Mouse (Mus musculus): Measurements from ENCODE around the gene S100a3. TPM values are rescaled to one million over a fixed set of nuclear protein-coding genes. Genes with fewer than 3 reads are reported as not detected.

Gene S100a3
- total and polyA plus RNA-seq, 3 experiments, result not detected

- H3K27me3 ChIP-seq (replicated peaks), result no peaks in the 10 kb centered on the region
- no peak for DNase-seq (ENCODE audit: extremely low read depth)
- H3K9me3 ChIP-seq (replicated peaks; ENCODE audit: low read length), result peaks cover 7% of the 10 kb centered on the region
- no peak within 1 kb of the TSS for H3K9ac ChIP-seq (ENCODE audit: insufficient read depth, low read depth)
- TF ChIP-seq E2F4 (IDR thresholded peaks at IDR 0.05; ENCODE audit: insufficient replicate concordance, low read depth, low read length), result no peak
- TF ChIP-seq USF2 (conservative IDR thresholded peaks at IDR 0.05; ENCODE audit: low read depth, low read length), result no peak
- no peak for TF ChIP-seq MAX (IDR thresholded peaks at IDR 0.05; ENCODE audit: low read length)
- TF ChIP-seq CTCF (conservative IDR thresholded peaks at IDR 0.05 in 1 of 2, IDR thresholded peaks at IDR 0.05 in 1 of 2; ENCODE audit: low read depth in 2 of 2, low read length in 2 of 2), result no peak
- in situ Hi-C loops (cut with MboI; ENCODE audit: low pct_ligation_motif_present, low pct_unique_long_range_greater_than_20kb, low sequenced_read_pairs), result no loop called here
- H3K27ac ChIP-seq (ENCODE audit: insufficient read depth, low read depth), result no peak within 1 kb of the TSS
- no peak within 1 kb of the TSS for H3K4me2 ChIP-seq (ENCODE audit: insufficient read depth, low read depth, poor library complexity, severe bottlenecking)
- H3K79me2 ChIP-seq (replicated peaks; ENCODE audit: control insufficient read depth, extremely low read depth, insufficient read depth, poor library complexity, severe bottlenecking), result no peaks in the 10 kb centered on the region
- H3K4me3 ChIP-seq (replicated peaks in 1 of 3; ENCODE audit: low read depth in 2 of 3, low read length in 2 of 3, poor library complexity in 1 of 3), result no peak within 1 kb of the TSS
- H3K36me3 ChIP-seq (replicated peaks in 1 of 2; ENCODE audit: control insufficient read depth in 1 of 2, insufficient read depth in 1 of 2, low read length in 1 of 2), result no peaks in the 10 kb centered on the region
- H3K4me1 ChIP-seq (ENCODE audit: control insufficient read depth in 1 of 2, insufficient read depth in 2 of 2), result peaks cover 17 to 36% of the 10 kb centered on the region in 2 experiments
- dilution Hi-C loops (cut with MboI; ENCODE audit: extremely low pct_ligation_motif_present, extremely low pct_unique_long_range_greater_than_20kb, low sequenced_read_pairs), result no loop called here
These were observed 29.6 kb downstream of the S100a3 start, which contains the start of gene S100a2 for GRCm38 (mm10) chr3:90589947-90590346. Gene S100a2 (plus strand): TSS chr3:90590247.

- Histone ChIP-seq H3K27me3 (replicated peaks) (no peaks in the 10 kb centered on the region), H3K36me3 (replicated peaks in 1 of 2; ENCODE audit: control insufficient read depth in 1 of 2, insufficient read depth in 1 of 2, low read length in 1 of 2) (no peaks in the 10 kb centered on the region), H3K9ac (ENCODE audit: insufficient read depth, low read depth) (no peak overlapping the region), H3K4me3 (replicated peaks in 1 of 3; ENCODE audit: low read depth in 2 of 3, low read length in 2 of 3, poor library complexity in 1 of 3) (no peak overlapping the region), H3K27ac (ENCODE audit: insufficient read depth, low read depth) (no peak overlapping the region), H3K4me1 (ENCODE audit: control insufficient read depth in 1 of 2, insufficient read depth in 2 of 2) (peaks cover 2 to 6% of the 10 kb centered on the region in 2 experiments; a peak in 3 of 4 replicates), H3K79me2 (replicated peaks; ENCODE audit: control insufficient read depth, extremely low read depth, insufficient read depth, poor library complexity, severe bottlenecking) (no peaks in the 10 kb centered on the region), H3K9me3 (replicated peaks; ENCODE audit: low read length) (peaks cover 7% of the 10 kb centered on the region), H3K4me2 (ENCODE audit: insufficient read depth, low read depth, poor library complexity, severe bottlenecking) (no peak overlapping the region)
- dilution Hi-C loops (cut with MboI; ENCODE audit: extremely low pct_ligation_motif_present, extremely low pct_unique_long_range_greater_than_20kb, low sequenced_read_pairs) (no loop called here), in situ Hi-C loops (cut with MboI; ENCODE audit: low pct_ligation_motif_present, low pct_unique_long_range_greater_than_20kb, low sequenced_read_pairs) (no loop called here)
- no peak for DNase-seq (ENCODE audit: extremely low read depth)
- TF ChIP-seq RAD21 (IDR thresholded peaks at IDR 0.05; ENCODE audit: low read depth, low read length), result no peak
- TF ChIP-seq ZMIZ1 (IDR thresholded peaks at IDR 0.05; ENCODE audit: low read depth, low read length), result no peak
- no peak for TF ChIP-seq NRF1 (IDR thresholded peaks at IDR 0.05; ENCODE audit: low read depth, low read length)
- no peak for TF ChIP-seq EP300 (IDR thresholded peaks at IDR 0.05; ENCODE audit: low read length)
- TF ChIP-seq PAX5 (IDR thresholded peaks at IDR 0.05; ENCODE audit: low read length), result no peak
- no peak for TF ChIP-seq KAT2A (IDR thresholded peaks at IDR 0.05; ENCODE audit: insufficient replicate concordance, low read length)
- no peak for TF ChIP-seq JUND (conservative IDR thresholded peaks at IDR 0.05; ENCODE audit: low read depth, low read length)
- no peak for TF ChIP-seq CHD2 (IDR thresholded peaks at IDR 0.05; ENCODE audit: low read length)
- no peak for TF ChIP-seq CHD1 (IDR thresholded peaks at IDR 0.05; ENCODE audit: low read depth, low read length)
- TF ChIP-seq ZNF384 (IDR thresholded peaks at IDR 0.05; ENCODE audit: low read depth, low read length), result no peak
These were observed 34.1 kb downstream of the S100a3 start for GRCm38 (mm10) chr3:90594466-90594865.

- no peaks in the 10 kb centered on the region for H3K36me3 ChIP-seq (replicated peaks in 1 of 2; ENCODE audit: control insufficient read depth in 1 of 2, insufficient read depth in 1 of 2, low read length in 1 of 2)
- no peaks in the 10 kb centered on the region for H3K79me2 ChIP-seq (replicated peaks; ENCODE audit: control insufficient read depth, extremely low read depth, insufficient read depth, poor library complexity, severe bottlenecking)
- H3K27me3 ChIP-seq (replicated peaks), result no peaks in the 10 kb centered on the region
- no peak overlapping the region for H3K27ac ChIP-seq (ENCODE audit: insufficient read depth, low read depth)
- dilution Hi-C loops (cut with MboI; ENCODE audit: extremely low pct_ligation_motif_present, extremely low pct_unique_long_range_greater_than_20kb, low sequenced_read_pairs), result no loop called here
- H3K9ac ChIP-seq (ENCODE audit: insufficient read depth, low read depth), result no peak overlapping the region
- no peak overlapping the region for H3K4me2 ChIP-seq (ENCODE audit: insufficient read depth, low read depth, poor library complexity, severe bottlenecking)
- DNase-seq (ENCODE audit: extremely low read depth), result no peak
- in situ Hi-C loops (cut with MboI; ENCODE audit: low pct_ligation_motif_present, low pct_unique_long_range_greater_than_20kb, low sequenced_read_pairs), result no loop called here
- TF ChIP-seq E2F4 (IDR thresholded peaks at IDR 0.05; ENCODE audit: insufficient replicate concordance, low read depth, low read length) (no peak), RCOR1 (conservative IDR thresholded peaks at IDR 0.05; ENCODE audit: low read depth, low read length) (no peak), NELFE (IDR thresholded peaks at IDR 0.05; ENCODE audit: low read depth, low read length) (no peak), POLR2AphosphoS2 (IDR thresholded peaks at IDR 0.05; ENCODE audit: low read depth, low read length) (no peak), MAZ (IDR thresholded peaks at IDR 0.05; ENCODE audit: low read depth, low read length) (no peak), TBP (conservative IDR thresholded peaks at IDR 0.05; ENCODE audit: low read depth, low read length) (no peak), MEF2A (IDR thresholded peaks at IDR 0.05; ENCODE audit: borderline replicate concordance, low read depth, low read length) (no peak), SMC3 (IDR thresholded peaks at IDR 0.05; ENCODE audit: low read depth, low read length) (no peak), ZC3H11A (IDR thresholded peaks at IDR 0.05; ENCODE audit: low read depth, low read length) (no peak), CHD2 (IDR thresholded peaks at IDR 0.05; ENCODE audit: low read length) (no peak), JUN (IDR thresholded peaks at IDR 0.05; ENCODE audit: insufficient read depth, low read depth, low read length) (no peak), PAX5 (IDR thresholded peaks at IDR 0.05; ENCODE audit: low read length) (no peak)
- H3K9me3 ChIP-seq (replicated peaks; ENCODE audit: low read length), result peaks cover 7% of the 10 kb centered on the region
- H3K4me3 ChIP-seq (replicated peaks in 1 of 3; ENCODE audit: low read depth in 2 of 3, low read length in 2 of 3, poor library complexity in 1 of 3), result no peak overlapping the region
- peaks cover 2 to 6% of the 10 kb centered on the region in 2 experiments; a peak in 3 of 4 replicates for H3K4me1 ChIP-seq (ENCODE audit: control insufficient read depth in 1 of 2, insufficient read depth in 2 of 2)
These were observed 35.2 kb downstream of the S100a3 start for GRCm38 (mm10) chr3:90595556-90595955.
